Mouse (Mus musculus) liver, adult 10 weeks (tissue): ENCODE data around the gene Pxn. TPM values are rescaled to one million over a fixed set of nuclear protein-coding genes. Genes with fewer than 3 reads are reported as not detected.

Experiments used
- polyA plus RNA-seq: library from polyadenylated mRNA; stranded (reverse); fragments of 350-450 nt; fragmentation: Illumina TruSeq; extraction: RNeasy Lipid Tissue Mini Kit (QIAGEN cat#74804); gene quantifications from one replicate; pipeline ENCODE4 v1.2.3, GENCODE M21; 2014; ENCODE audit warnings: low read depth, low replicate concordance

The Pxn gene
- polyA plus RNA-seq, result 5.9 TPM

GRCm38 (mm10) chr5:115506454-115507201 lies at the start of gene Pxn:
Pxn (plus strand) TSS chr5:115506676.

GRCm38 (mm10) chr5:115465642-115466420 lies 40.6 kb upstream of the Pxn start, which contains the start of gene Pla2g1b:
Pla2g1b (plus strand) TSS chr5:115466262.

GRCm38 (mm10) chr5:115483947-115484920 lies 22.2 kb upstream of the Pxn start, which contains the start of gene Sirt4:
Sirt4 (minus strand) TSS chr5:115484725.

GRCm38 (mm10) chr5:115559237-115560101 lies 53.0 kb downstream of the Pxn start, which contains the start of gene Rplp0:
Rplp0 (plus strand) TSS chr5:115559467.

GRCm38 (mm10) chr5:115564737-115565393 lies 58.4 kb downstream of the Pxn start, which contains the start of gene Gcn1l1:
Gcn1l1 (plus strand) TSS chr5:115565254.

Other genes with a start within 250 kb of the Pxn start
- gene Rnf10, start 233.8 kb upstream of the Pxn start, polyA plus RNA-seq, result 28.3 TPM
- 13.9 TPM for gene Coq5, start 227.0 kb upstream of the Pxn start, polyA plus RNA-seq
- 72.8 TPM for gene Dynll1, start 205.7 kb upstream of the Pxn start, polyA plus RNA-seq
- 21.8 TPM for gene Srsf9, start 179.5 kb upstream of the Pxn start, polyA plus RNA-seq
- gene Gatc, start 165.5 kb upstream of the Pxn start, polyA plus RNA-seq, result 31.2 TPM
- gene Triap1, start 165.5 kb upstream of the Pxn start, polyA plus RNA-seq, result 8.7 TPM
- gene Cox6a1, start 157.7 kb upstream of the Pxn start, polyA plus RNA-seq, result 86.1 TPM
- not detected for gene Msi1, start 77.1 kb upstream of the Pxn start, polyA plus RNA-seq
- not detected for gene Pla2g1b, start 40.4 kb upstream of the Pxn start, polyA plus RNA-seq
- gene Sirt4, start 22.0 kb upstream of the Pxn start, polyA plus RNA-seq, result 11.3 TPM
- gene Rplp0, start 52.8 kb downstream of the Pxn start, polyA plus RNA-seq, result 31.0 TPM
- gene Gcn1l1, start 58.6 kb downstream of the Pxn start, polyA plus RNA-seq, result 1.6 TPM
- gene Rab35, start 125.2 kb downstream of the Pxn start, polyA plus RNA-seq, result 5.1 TPM
- gene Bicdl1, start 224.9 kb downstream of the Pxn start, polyA plus RNA-seq, result 0.24 TPM